Mouse (Mus musculus): ENCODE results near the gene Echs1. TPM values are rescaled to one million over a fixed set of nuclear protein-coding genes. Genes with fewer than 3 reads are reported as not detected.

Gene Echs1
- total RNA-seq, 2 experiments from 2014 or later = 60.0 to 63.2 TPM

DNA sequence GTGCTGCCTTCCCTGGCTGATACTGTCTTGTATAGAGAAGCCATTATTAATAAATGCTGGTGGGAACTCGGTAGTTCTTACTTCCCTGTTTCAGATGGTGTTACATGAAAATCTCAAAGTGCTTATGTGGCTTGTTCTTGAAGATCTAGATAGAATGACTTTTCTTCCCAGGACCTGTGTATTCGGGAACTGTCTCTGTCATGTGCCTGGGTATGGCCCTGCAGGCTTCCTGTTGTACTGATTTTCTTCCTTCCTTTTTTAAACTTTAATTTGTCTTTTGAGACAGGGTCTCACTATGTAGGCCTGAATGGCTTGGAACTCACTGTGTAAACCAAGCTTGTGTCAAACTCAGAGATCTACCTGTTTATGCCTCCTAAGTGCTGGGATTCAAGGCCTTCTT is 11.6 kb upstream of the Echs1 start:
- TF ChIP-seq CTCF (conservative IDR thresholded peaks at IDR 0.05) = no peak
- Histone ChIP-seq H3K27ac (no peak overlapping the region), H3K4me3 (no peak overlapping the region)
- DNase-seq (ENCODE audit: low spot score in 2 of 2) = no peak

DNA sequence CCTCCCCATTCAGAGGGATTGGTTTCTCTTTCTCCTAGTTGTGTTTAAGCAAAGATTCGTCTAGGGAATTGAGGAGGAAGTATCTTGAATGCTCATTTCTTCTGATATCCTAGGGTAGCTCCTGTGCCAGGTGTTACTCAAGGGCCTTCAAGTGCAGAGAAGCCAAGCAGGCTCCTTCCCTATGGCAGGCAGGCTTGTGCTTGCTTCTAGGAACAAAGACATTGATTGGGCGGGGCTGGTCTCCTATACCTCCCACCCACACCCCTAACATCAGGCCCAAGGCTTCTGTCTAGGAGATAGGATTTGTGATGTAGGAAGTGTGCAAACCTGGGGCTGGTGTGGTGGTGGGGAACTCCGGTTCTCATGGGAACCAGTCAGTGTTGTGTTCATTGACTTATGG is 10.7 kb upstream of the Echs1 start:
- no peak for TF ChIP-seq CTCF (conservative IDR thresholded peaks at IDR 0.05)
- DNase-seq (ENCODE audit: low spot score in 2 of 2) = no peak
- Histone ChIP-seq H3K27ac (no peak overlapping the region), H3K4me3 (no peak overlapping the region)

- peak overlapping the region; percentile 61 for H3K4me3 ChIP-seq
- no peak for DNase-seq (ENCODE audit: low spot score in 2 of 2)
- no peak for TF ChIP-seq CTCF (conservative IDR thresholded peaks at IDR 0.05)
- peak overlapping the region; percentile 87 for H3K27ac ChIP-seq
Measured at GRCm38 (mm10) chr7:140126022-140126350, 9.7 kb upstream of the Echs1 start.

DNA sequence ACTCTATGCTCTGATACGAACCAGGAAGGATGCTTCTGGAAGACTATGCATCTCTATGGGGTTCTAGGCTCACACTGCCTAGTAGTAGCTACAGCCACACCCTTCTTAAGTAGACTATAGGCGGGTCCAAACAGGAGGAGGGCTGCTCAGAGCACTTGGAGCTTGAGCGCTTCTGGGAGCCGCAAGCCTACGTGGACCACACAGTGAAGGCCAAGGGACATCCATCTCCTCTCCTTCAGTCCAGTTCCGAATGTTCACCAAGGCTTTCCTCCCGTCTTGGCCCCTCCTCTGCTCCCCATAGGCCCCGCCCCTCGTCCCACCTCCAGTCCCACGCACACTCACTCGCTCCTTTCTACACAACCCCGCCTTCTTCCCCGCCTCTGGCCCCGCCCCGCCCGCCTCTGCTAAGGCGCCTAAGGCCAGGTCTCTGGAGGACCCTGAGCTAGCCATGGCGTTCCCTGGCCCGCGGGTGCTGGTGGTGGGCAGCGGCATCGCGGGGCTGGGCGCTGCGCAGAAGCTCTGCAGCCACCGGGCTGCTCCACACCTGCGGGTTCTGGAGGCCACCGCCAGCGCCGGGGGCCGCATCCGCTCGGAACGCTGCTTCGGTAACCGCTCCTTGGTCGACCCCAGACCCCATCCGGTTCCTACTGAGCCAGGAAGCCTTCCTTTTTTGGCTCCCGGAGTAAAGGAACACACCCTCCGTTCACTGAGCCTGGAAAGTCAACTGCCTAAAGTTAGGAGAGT is 9.2 kb upstream of the Echs1 start:
- H3K4me3 ChIP-seq = peak overlapping the region; percentile 61
- TF ChIP-seq CTCF (conservative IDR thresholded peaks at IDR 0.05) = no peak
- peak overlapping the region; percentile 87 for H3K27ac ChIP-seq
- DNase-seq (ENCODE audit: low spot score in 2 of 2) = peak; percentile 87 to 91

DNA sequence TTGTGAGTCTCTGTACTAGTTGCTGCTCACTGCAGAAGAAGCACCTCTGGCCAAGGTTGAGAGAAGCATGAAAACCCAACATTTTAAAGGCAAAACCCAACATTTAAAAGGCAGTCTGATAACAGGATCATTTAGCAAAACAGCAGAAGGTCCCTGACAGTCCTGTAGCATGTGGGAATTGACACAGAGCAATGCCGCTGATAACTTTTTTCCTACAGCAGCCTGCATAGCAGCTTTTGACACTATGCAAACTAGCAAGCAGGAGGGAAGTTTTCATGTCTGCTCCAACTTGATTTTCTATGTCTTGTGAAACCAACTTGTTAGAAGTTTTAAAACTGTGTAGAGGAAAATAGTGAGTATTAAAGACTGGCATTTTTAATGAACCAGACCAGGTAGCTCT is 8.1 kb upstream of the Echs1 start:
- Histone ChIP-seq H3K27ac (no peak overlapping the region), H3K4me3 (no peak overlapping the region)
- TF ChIP-seq CTCF (conservative IDR thresholded peaks at IDR 0.05) = no peak
- no peak for DNase-seq (ENCODE audit: low spot score in 2 of 2)

- Histone ChIP-seq H3K4me3 (no peak overlapping the region), H3K27ac (no peak overlapping the region)
- no peak for TF ChIP-seq CTCF (conservative IDR thresholded peaks at IDR 0.05)
- no peak for DNase-seq (ENCODE audit: low spot score in 2 of 2)
Measured at GRCm38 (mm10) chr7:140122765-140123164, 6.5 kb upstream of the Echs1 start.

DNA sequence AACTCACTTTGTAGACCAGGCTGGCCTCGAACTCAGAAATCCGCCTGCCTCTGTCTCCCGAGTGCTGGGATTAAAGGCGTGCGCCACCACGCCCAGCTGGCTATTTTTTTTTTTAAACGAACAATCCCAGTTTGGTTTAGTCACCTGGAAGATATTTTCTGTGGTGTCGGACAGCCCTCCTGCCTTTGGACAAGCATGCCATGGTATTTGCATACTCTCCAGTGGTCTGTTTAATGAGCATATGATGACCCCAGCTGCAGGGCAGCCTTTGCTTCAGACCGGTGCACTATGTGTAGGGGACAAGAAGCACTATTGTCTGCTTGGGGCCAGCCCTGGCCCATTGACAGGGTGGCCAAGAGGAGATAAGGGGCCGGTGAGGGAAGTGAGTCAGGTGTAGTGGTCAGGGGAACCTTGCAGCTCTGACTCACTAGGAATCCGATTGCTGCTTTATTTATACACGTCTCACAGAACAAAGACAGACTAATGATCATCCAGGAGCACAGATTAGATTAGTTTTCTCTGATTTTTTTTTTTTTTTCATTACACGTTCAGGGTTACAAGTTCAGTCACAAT is 5.1 kb upstream of the Echs1 start:
- no peak for DNase-seq (ENCODE audit: low spot score in 2 of 2)
- Histone ChIP-seq H3K27ac (no peak overlapping the region), H3K4me3 (no peak overlapping the region)
- TF ChIP-seq CTCF (conservative IDR thresholded peaks at IDR 0.05) = no peak

DNA sequence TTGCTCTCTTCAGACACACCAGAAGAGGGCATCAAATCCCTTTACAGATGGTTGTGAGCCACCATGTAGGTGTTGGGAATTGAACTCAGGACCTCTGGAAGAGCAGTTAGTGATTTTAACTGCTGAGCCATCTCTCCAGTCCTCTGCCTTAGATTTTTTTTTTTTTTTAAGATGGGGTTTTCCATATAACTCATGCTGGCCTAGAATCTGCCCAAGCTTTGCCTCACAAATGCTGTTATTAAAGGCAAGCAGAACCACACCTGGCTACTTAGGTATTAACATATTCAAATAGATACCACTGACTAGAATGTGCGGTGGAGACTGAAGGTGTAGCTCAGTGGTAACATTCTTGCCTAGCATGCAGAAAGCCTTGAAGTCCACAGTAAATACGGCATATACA is 4.2 kb upstream of the Echs1 start:
- no peak for DNase-seq (ENCODE audit: low spot score in 2 of 2)
- H3K4me3 ChIP-seq = no peak overlapping the region

GRCm38 (mm10) chr7:140115583-140116328 is 520 bp downstream of the Echs1 start, which contains the start of gene Paox:
Paox (plus strand) TSS chr7:140115799.
- DNase-seq (ENCODE audit: low spot score in 2 of 2) = peak; percentile 50 to 76
- Histone ChIP-seq H3K4me3 (peak within 1 kb of the TSS; percentile 96), H3K27ac (peak within 1 kb of the TSS; percentile 96)
- no peak for TF ChIP-seq CTCF (conservative IDR thresholded peaks at IDR 0.05)

More for the DNA sequence above, 4.2 kb upstream of the Echs1 start:
- no peak overlapping the region for H3K27ac ChIP-seq
- TF ChIP-seq CTCF (conservative IDR thresholded peaks at IDR 0.05) = no peak

DNA sequence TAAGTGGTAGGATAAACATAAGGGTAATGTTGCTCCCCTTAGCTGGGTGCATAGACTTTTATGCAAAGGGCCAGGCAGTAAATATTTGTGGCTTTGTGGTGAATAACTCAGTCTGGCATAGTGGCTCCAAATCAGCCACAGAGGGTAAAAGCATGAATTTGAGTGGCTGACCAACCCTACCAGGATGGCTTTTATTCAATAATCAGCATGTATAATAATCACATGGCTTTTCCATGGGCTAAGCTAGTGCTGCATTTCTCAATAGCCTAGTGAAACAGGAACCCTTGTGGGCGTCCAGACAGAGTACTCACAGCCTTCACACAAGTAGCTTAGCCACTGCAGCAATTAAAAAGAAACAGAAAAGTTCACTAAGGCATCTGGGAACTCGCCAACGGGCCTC is 4.3 kb downstream of the Echs1 start:
- Histone ChIP-seq H3K4me3 (no peak overlapping the region), H3K27ac (no peak overlapping the region)
- no peak for DNase-seq (ENCODE audit: low spot score in 2 of 2)
- TF ChIP-seq CTCF (conservative IDR thresholded peaks at IDR 0.05) = no peak

DNA sequence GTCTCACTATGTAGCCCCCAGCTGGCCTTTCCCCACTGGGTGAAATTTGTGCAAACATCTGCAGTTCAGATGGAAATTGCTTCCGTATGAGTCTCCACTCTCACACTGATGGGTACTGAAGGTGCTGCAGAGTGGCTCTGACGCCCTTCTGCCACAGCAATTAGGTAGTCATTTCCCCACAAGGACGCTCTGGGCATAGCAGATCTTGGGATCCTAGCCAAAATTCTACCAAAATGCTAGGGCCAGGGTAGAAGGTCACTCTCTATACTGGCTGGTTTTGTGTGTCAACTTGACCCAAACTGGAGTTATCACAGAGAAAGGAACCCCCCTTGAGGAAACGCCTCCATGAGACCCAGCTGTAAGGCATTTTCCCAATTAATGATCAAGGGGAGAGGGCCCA is 12.3 kb downstream of the Echs1 start:
- no peak for TF ChIP-seq CTCF (conservative IDR thresholded peaks at IDR 0.05)
- DNase-seq (ENCODE audit: low spot score in 2 of 2) = no peak
- no peak overlapping the region for H3K27ac ChIP-seq
- no peak overlapping the region for H3K4me3 ChIP-seq

GRCm38 (mm10) chr7:140101993-140102860 is 14.0 kb downstream of the Echs1 start, which contains the start of gene Fuom:
Fuom (minus strand) TSS chr7:140102441.
- peak; percentile 82 to 88 for DNase-seq (ENCODE audit: low spot score in 2 of 2)
- Histone ChIP-seq H3K4me3 (peak within 1 kb of the TSS; percentile 58), H3K27ac (peak within 1 kb of the TSS; percentile 88)
- TF ChIP-seq CTCF (conservative IDR thresholded peaks at IDR 0.05) = no peak
